In the genomic region with DNA sequence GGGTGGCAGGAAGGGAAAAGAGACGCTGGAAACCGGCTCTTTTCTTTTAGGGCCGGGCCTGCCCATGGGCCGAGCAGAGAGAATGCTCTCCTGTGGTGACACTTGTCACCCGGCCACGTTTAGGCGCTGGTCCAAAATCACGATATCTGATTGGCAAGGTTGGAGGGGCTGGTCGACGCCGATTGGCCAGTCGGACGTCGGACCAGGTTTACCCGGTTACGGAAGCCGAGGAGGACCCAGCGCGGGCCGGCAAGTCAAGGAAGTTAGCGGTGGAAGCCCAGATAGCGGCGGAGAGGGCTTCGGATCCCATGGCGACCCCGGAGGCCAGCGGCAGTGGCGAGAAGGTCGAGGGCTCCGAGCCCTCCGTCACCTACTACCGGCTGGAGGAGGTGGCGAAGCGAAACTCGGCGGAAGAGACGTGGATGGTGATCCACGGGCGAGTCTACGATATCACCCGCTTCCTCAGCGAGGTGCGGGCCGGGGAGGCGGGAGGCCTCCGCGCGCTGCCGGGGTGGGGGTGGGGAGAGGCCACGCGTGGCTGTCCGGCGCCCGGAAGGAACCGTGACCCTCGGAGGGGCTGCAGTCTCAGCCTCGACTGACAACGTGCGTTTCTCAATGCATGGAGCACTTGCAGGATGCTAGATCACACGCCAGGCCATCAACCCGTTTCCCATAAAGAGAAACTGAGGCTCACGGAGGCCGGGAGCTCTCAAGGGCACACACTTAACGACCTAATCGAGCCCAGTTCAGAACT, we compare ENCODE assay signal across 8 mouse cellular contexts. TPM values are rescaled to one million over a fixed set of nuclear protein-coding genes. Genes with fewer than 3 reads are reported as not detected.
DNase-seq lines count a peak whose midpoint lies in the region; ATAC-seq lines count a peak whose summit lies in the region.

A gene (plus strand): TSS at position 237 of the 754 bp plus-strand sequence.

- intact Hi-C loops in gastrocnemius, postnatal 14 days (cut with DNase I; ENCODE audit: low total_unique reads), result no loop called here
- intact Hi-C loops in left cerebral cortex, postnatal 10 days (cut with DNase I), result no loop called here

- peak; percentile 97 for ATAC-seq in inflammation-experienced regulatory T-cells, adult 6 months
- peak; percentile 94 for ATAC-seq in megakaryocyte-erythroid progenitor cell, adult 5-6 weeks (replicated peaks; ENCODE audit: low FRiP score, low TSS enrichment, poor library complexity, severe bottlenecking)

- DNase-seq in adipocyte (ENCODE audit: low spot score), result peak; percentile 84
- peak; percentile 97 for DNase-seq in embryo, embryonic 10 days (ENCODE audit: low spot score)
- peak; percentile 94 for DNase-seq in gastrocnemius, postnatal 14 days
- DNase-seq in left cerebral cortex, postnatal 10 days (ENCODE audit: extremely low spot score in 1 of 2, low spot score in 2 of 2), result peak; percentile 93 to 96
- peak; percentile 93 for DNase-seq in right cerebral cortex, postnatal 25 days
- peak; percentile 88 to 95 for DNase-seq in urinary bladder, postnatal 4 days (ENCODE audit: low spot score in 2 of 2)

RNA-seq across cellular contexts. Expression of the gene that starts here (rescaled TPM):
- 10 to 100 TPM; 21.9 to 25.3 TPM for total RNA-seq in gastrocnemius, postnatal 14 days (2021)
- polyA plus RNA-seq in inflammation-experienced regulatory T-cells, adult 6 months (2017; shearing (Covaris generic)), result 10 to 100 TPM; 24.8 to 38.8 (median 36.8) TPM
- total RNA-seq in left cerebral cortex, postnatal 10 days (2021), result 10 to 100 TPM; 92.2 to 95.1 TPM
- 34.9 and 35.4 TPM in 2 replicates for total RNA-seq in megakaryocyte-erythroid progenitor cell, adult 5-6 weeks (2014; fragmentation: Nextera tagmentation)
- total RNA-seq in megakaryocyte-erythroid progenitor cell, adult 5-6 weeks (2017), result 39.3 and 46.4 TPM in 2 replicates

Comparison
In these comparisons a context has a peak if more than half of its experiments do, and no peak if none do; other contexts are left out.
1. Peak in every context shown above with its lines: DNase-seq and ATAC-seq.